In genomic region chr2:111182068-111182467, GRCm38 (mm10) we compare ENCODE assay signal across 33 mouse cellular contexts. TPM values are rescaled to one million over a fixed set of nuclear protein-coding genes. Genes with fewer than 3 reads are reported as not detected.
"Had no signal": no experiment of that assay in that cellular context is flagged by ENCODE, and none has a peak within 500 bp of the region (broad histone marks: within the 10 kb centered on the region; RNA-seq: fewer than 3 reads in every experiment).

No protein-coding gene starts in this region.

- ATAC-seq: hindbrain, postnatal 0 days; intestine, embryonic 16.5 days; liver, embryonic 12.5 days had no signal

- H3K9ac ChIP-seq: heart, embryonic 13.5 days; heart, embryonic 15.5 days; hindbrain, embryonic 12.5 days; hindbrain, embryonic 15.5 days; kidney, embryonic 15.5 days; limb, embryonic 13.5 days; limb, embryonic 15.5 days; liver, embryonic 12.5 days; liver, embryonic 14.5 days had no signal

- H3K4me3 ChIP-seq: heart, embryonic 10.5 days; heart, embryonic 13.5 days; heart, embryonic 15.5 days; hindbrain, embryonic 12.5 days; hindbrain, embryonic 15.5 days; kidney, embryonic 15.5 days; left cerebral cortex, adult 2 months; limb, embryonic 13.5 days; limb, embryonic 15.5 days; liver, embryonic 12.5 days had no signal

- H3K36me3 ChIP-seq: heart, embryonic 10.5 days; heart, embryonic 13.5 days; heart, embryonic 15.5 days; hindbrain, embryonic 12.5 days; hindbrain, embryonic 15.5 days; kidney, embryonic 15.5 days; limb, embryonic 13.5 days; limb, embryonic 15.5 days; liver, embryonic 12.5 days had no signal

- H3K9me3 ChIP-seq: heart, embryonic 10.5 days; heart, embryonic 13.5 days; heart, embryonic 15.5 days; hindbrain, embryonic 12.5 days; hindbrain, embryonic 15.5 days; kidney, embryonic 15.5 days; limb, embryonic 15.5 days had no signal

- H3K27me3 ChIP-seq: heart, embryonic 13.5 days; heart, embryonic 15.5 days; hindbrain, embryonic 12.5 days; hindbrain, embryonic 15.5 days; kidney, embryonic 15.5 days; limb, embryonic 13.5 days; limb, embryonic 15.5 days; liver, embryonic 12.5 days had no signal

- H3K4me1 ChIP-seq: heart, embryonic 10.5 days; heart, embryonic 13.5 days; heart, embryonic 15.5 days; hindbrain, embryonic 12.5 days; hindbrain, embryonic 15.5 days; kidney, embryonic 15.5 days; limb, embryonic 13.5 days; limb, embryonic 15.5 days; liver, embryonic 12.5 days had no signal

- H3K4me2 ChIP-seq: heart, embryonic 13.5 days; heart, embryonic 15.5 days; hindbrain, embryonic 12.5 days; hindbrain, embryonic 15.5 days; kidney, embryonic 15.5 days; limb, embryonic 13.5 days; limb, embryonic 15.5 days; liver, embryonic 12.5 days had no signal

- H3K27ac ChIP-seq: heart, embryonic 10.5 days; heart, embryonic 13.5 days; heart, embryonic 15.5 days; hindbrain, embryonic 12.5 days; hindbrain, embryonic 15.5 days; hindbrain, postnatal 0 days; kidney, embryonic 15.5 days; kidney, postnatal 0 days; left cerebral cortex, adult 2 months; limb, embryonic 13.5 days; limb, embryonic 15.5 days; liver, embryonic 12.5 days; liver, embryonic 14.5 days had no signal

- DNase-seq: gastrocnemius, postnatal 14 days; gastrocnemius, postnatal 36 days; heart, adult 18-20 months; heart, postnatal 14 days; heart, postnatal 36 days; kidney, adult 11 months; kidney, adult 2 months; kidney, adult 9 months; kidney, postnatal 14 days; kidney, postnatal 36 days; layer of hippocampus, adult 9-11 months; layer of hippocampus, postnatal 36 days had no signal

RNA-seq across cellular contexts. Expression of gene Gm15130, which starts 29.3 kb away (rescaled TPM):
- polyA plus RNA-seq: gonadal fat pad, adult 2 months; heart, embryonic 10.5 days; heart, embryonic 13.5 days; heart, embryonic 15.5 days; heart, postnatal 0 days; hindbrain, embryonic 12.5 days; hindbrain, embryonic 15.5 days; hindbrain, postnatal 0 days; intestine, embryonic 14.5 days; intestine, embryonic 16.5 days; kidney, adult 2 months; kidney, embryonic 15.5 days; kidney, postnatal 0 days; large intestine, adult 2 months; limb, embryonic 11.5 days; limb, embryonic 13.5 days; limb, embryonic 15.5 days; liver, adult 2 months; liver, embryonic 12.5 days; liver, embryonic 14.5 days; liver, embryonic 16.5 days had no signal

RNA-seq across cellular contexts. Expression of gene 4930430A15Rik, which starts 47.3 kb away (rescaled TPM):
- polyA plus RNA-seq: gonadal fat pad, adult 2 months; heart, embryonic 10.5 days; heart, embryonic 13.5 days; heart, embryonic 15.5 days; heart, postnatal 0 days; hindbrain, embryonic 12.5 days; hindbrain, embryonic 15.5 days; hindbrain, postnatal 0 days; intestine, embryonic 14.5 days; intestine, embryonic 16.5 days; kidney, adult 2 months; kidney, embryonic 15.5 days; kidney, postnatal 0 days; large intestine, adult 2 months; limb, embryonic 11.5 days; limb, embryonic 13.5 days; limb, embryonic 15.5 days; liver, adult 2 months; liver, embryonic 12.5 days; liver, embryonic 14.5 days; liver, embryonic 16.5 days had no signal

RNA-seq across cellular contexts. Expression of gene Olfr1275, which starts 53.0 kb away (rescaled TPM):
- polyA plus RNA-seq: gonadal fat pad, adult 2 months; heart, embryonic 10.5 days; heart, embryonic 13.5 days; heart, embryonic 15.5 days; heart, postnatal 0 days; hindbrain, embryonic 12.5 days; hindbrain, embryonic 15.5 days; hindbrain, postnatal 0 days; intestine, embryonic 14.5 days; intestine, embryonic 16.5 days; kidney, adult 2 months; kidney, embryonic 15.5 days; kidney, postnatal 0 days; large intestine, adult 2 months; limb, embryonic 11.5 days; limb, embryonic 13.5 days; limb, embryonic 15.5 days; liver, adult 2 months; liver, embryonic 12.5 days; liver, embryonic 14.5 days; liver, embryonic 16.5 days had no signal
